Mouse (Mus musculus): ENCODE data around the gene Rpl3.

The Rpl3 gene

GRCm38 (mm10) chr15:80066538-80066937, 25.1 kb downstream of the Rpl3 start:
- no peak for DNase-seq (ENCODE audit: low spot score)

GRCm38 (mm10) chr15:80065414-80065813, 26.3 kb downstream of the Rpl3 start:
- DNase-seq (ENCODE audit: low spot score), result peak; percentile 40

DNA sequence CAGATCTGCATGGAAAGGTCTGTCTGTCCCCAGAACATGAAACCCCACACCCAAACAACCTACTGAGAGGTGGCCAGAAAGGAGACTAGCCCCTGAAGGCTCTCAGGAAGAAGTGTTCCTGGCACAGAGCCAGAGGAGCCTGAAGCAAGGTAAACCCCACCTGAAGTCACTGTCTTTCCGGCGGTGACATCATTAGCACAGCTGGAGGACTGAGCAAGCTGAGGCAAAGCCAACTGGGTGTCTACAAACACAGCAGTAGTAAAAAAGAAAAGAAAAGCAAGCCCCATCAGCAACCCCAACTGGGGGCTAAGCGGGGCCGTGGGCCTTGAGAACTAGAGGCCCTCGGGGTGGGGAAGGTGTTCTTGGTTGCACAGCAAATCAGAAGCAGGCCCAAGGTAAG, 26.7 kb downstream of the Rpl3 start:
- no peak for DNase-seq (ENCODE audit: low spot score)

DNA sequence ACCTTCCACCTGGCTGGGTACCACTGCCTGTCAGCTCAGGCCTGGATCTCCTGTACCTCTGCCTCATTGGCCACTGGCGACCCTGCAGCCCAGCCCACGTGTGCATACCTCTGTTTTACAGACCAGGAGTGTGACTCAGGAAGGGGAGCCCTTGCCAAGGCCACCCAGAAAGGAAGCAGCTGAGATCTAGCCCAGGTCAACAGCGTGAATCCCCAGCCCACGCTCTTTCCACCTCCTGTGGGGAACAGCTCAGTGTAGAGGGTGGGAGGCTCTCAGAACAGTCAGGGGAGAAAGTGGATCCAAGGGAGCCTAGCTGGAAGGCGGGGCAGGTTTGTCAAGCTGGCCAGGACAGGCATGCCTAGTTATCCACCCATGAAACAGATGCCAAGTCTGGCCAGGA, 28.8 kb downstream of the Rpl3 start:
- no peak for DNase-seq (ENCODE audit: low spot score)

DNA sequence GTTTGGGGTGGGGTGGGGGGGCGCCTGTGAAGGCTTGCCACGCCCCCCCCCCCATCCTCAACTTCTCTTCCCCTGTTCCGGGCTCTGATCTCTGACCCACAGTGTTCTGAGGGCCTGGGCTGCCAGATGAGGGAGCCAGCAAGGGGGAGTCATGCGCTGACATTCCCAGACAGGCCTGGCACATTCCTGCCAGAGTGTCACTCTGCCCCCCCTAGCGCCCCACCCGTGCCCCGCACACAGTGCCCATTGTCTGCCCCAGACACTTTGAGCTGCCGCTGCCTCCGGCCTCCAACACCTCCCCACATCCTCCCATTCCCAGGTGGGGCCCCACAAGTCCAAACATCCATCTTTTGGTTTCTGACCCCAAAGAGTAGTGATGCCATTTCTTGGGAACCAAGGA, 29.3 kb downstream of the Rpl3 start:
- DNase-seq (ENCODE audit: low spot score), result no peak

GRCm38 (mm10) chr15:80061071-80061550, 30.6 kb downstream of the Rpl3 start:
- DNase-seq (ENCODE audit: low spot score), result no peak

- no peak for DNase-seq (ENCODE audit: low spot score)
Measured at GRCm38 (mm10) chr15:80060356-80061070, 31.2 kb downstream of the Rpl3 start.

DNA sequence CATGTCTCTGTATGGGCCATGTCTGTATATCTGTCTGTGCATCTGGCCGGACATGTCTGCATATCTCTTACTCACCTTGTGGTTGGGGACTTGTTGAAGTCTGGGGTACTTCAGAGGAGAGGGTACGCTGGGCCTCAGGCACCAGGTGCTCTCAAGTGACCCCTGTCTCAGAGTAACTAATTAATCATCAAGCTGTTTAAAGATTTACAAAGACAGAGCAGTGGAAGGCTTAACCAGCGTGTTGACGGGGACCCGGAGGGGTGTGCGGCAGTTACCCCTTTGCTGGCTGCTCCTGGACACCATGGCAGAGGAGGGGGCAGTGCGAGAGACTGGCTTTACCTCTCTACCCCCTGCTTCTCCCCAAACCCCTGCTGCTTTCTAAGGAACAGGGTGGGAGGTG, 32.1 kb downstream of the Rpl3 start:
- no peak for DNase-seq (ENCODE audit: low spot score)

- no peak for DNase-seq (ENCODE audit: low spot score)
Measured at GRCm38 (mm10) chr15:80058151-80058550, 33.5 kb downstream of the Rpl3 start.

DNA sequence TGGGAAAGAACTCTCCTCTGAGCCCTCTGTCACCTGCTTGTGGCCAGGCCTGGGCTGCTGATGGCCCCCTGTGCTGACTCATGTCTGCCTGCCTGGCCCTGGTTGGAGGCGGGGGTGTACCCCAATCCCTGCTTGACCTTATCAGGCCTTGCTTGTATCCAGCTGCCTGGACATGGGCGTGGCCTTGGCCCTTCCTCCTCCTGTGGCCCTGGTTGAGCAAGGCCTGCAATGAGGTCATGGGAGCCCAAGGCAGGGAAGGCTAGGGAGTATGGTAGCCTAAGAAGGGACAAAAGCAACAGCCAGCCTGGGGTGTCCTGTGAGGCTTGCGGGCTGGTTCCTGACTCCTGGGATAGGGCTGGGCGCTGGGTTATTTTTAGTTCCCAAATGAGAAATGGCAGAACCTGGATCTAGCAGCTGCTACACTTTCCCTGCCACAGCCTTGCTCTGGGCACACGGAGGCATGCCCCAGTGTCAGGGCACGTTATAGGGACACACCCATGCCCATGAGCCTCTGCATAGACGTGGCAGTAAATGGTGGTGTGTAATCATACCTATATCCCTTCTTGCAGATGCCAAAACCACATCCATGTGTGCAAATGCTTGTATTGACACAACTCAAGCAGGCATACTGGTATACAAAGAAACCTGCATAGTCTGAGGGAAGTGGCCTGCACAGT, 37.5 kb downstream of the Rpl3 start:
- peak; percentile 69 for DNase-seq (ENCODE audit: low spot score)

GRCm38 (mm10) chr15:80053381-80054033, 38.2 kb downstream of the Rpl3 start:
- peak; percentile 31 for DNase-seq (ENCODE audit: low spot score)

- no peak for DNase-seq (ENCODE audit: low spot score)
Measured at GRCm38 (mm10) chr15:80051782-80052181, 39.9 kb downstream of the Rpl3 start.

- peak; percentile 42 for DNase-seq (ENCODE audit: low spot score)
Measured at GRCm38 (mm10) chr15:80051092-80051761, 40.4 kb downstream of the Rpl3 start.

DNA sequence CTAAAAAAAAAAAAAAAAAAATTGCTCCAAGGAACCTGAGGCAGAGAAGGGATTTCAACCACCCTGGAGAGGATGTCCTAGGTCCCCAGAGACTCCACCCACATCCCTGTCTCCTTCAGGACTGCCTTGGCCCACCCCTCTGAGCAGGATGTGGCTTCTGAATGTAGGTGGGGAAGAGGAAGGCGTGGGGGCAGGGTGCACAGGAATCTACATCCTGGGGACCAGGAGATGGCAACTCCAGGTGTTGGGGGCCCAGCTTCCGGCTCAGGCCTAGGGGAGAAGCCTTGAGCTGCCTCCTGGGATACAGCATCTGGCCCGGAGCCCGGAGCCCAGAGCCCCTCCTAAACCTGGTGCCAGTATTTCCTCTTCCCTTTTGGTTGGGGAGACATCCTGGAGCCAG, 41.6 kb downstream of the Rpl3 start:
- DNase-seq (ENCODE audit: low spot score), result no peak

GRCm38 (mm10) chr15:80047973-80048372, 43.7 kb downstream of the Rpl3 start:
- DNase-seq (ENCODE audit: low spot score), result no peak

DNA sequence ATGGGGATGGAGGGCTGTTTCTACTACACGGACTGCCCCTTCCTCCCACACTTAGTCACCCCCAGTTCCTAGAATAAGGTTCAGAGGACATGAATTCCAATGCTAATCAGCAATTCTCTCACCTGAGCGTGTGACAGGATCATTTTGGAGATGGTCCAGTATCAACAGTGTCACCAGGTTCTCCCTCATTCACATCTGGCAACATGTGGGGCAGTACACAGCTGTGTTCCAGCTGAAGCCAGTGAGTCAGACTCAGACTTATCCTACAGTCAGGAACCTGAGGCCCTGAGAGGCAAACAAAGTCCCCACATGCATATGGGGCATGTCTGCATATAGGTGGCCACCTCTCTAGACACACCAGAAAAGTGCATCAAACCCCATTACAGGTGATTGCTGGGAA, 44.4 kb downstream of the Rpl3 start:
- DNase-seq (ENCODE audit: low spot score), result no peak

DNA sequence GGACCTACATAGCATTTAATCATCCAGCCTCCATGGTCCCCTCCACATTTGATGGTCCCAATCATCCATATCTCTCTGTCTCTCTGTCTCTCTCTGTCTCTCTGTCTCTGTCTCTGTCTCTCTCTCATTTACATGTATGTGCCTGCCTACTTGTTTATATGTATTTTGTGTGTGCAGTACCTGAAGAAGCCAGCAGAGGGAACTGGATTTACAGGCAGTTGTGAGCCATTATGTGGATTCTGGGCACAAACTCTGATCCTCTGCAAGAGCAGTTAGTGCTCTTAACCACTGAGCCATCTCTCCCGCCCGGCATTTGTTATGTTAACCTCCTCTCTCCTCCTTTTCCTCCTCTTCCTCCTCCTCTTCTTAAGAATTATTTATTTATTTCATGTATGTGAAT, 45.9 kb downstream of the Rpl3 start:
- no peak for DNase-seq (ENCODE audit: low spot score)

DNA sequence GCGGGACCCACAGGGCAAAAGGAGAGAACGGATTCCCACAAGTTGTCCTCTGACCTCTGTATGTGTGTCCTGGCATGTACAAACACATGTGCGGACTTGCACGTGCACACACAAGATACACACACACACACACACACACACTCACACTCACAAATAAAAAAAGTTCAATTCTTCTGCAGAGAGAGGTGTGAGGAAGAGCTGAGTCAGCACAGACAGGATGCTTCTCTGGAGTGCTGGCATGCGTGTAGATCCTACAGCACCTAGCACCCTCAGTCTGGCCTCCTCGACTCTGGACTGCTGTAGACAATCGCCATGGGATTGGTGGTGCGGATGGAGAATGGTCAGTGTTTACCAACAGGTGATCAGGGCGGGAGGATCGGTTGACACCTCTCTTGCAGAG, 47.4 kb downstream of the Rpl3 start:
- DNase-seq (ENCODE audit: low spot score), result no peak

- no peak for DNase-seq (ENCODE audit: low spot score)
Measured at GRCm38 (mm10) chr15:80042152-80042551, 49.5 kb downstream of the Rpl3 start.

- DNase-seq (ENCODE audit: low spot score), result no peak
Measured at GRCm38 (mm10) chr15:80038110-80038391, 53.6 kb downstream of the Rpl3 start.

DNA sequence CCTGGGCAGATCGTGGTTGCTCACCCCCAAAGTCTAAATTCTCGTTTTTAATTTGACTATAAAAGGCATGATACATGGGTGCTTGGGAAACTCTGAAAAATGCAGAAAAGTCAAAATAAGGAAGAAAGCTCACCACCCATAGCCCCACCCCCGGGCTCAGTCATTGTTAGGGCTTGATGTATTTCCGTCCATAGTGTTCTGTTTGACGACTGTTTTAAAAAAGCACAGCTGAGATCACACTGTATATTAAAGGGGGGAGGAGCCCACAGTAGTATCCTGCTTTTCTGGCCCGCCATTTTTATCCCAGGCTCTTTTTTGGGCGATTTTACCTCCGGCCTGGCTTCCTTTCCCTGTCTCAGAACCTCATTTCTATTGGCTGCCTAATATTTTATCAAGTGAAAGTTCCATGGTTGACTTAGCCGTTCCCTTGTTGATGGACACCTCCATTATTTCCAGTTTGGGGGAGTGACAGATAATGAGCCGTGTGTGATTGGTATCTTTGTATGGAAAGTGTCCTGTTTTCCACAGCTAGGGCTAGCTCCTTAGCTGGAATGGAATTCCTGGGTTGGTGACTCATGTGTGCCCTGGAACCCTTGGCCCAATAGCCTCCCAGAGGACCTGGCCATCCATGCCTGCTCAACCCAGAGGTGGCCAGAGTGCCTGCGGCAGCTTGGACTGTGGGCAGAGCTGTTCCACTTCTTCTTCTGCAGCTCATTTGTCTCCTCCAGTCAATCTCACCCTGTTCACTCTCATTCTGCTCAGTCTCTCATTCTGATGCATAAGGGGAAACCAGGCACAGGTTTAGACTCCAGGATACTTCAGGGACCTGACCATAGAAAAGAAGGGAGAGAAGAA, 54.2 kb downstream of the Rpl3 start:
- no peak for DNase-seq (ENCODE audit: low spot score)

DNA sequence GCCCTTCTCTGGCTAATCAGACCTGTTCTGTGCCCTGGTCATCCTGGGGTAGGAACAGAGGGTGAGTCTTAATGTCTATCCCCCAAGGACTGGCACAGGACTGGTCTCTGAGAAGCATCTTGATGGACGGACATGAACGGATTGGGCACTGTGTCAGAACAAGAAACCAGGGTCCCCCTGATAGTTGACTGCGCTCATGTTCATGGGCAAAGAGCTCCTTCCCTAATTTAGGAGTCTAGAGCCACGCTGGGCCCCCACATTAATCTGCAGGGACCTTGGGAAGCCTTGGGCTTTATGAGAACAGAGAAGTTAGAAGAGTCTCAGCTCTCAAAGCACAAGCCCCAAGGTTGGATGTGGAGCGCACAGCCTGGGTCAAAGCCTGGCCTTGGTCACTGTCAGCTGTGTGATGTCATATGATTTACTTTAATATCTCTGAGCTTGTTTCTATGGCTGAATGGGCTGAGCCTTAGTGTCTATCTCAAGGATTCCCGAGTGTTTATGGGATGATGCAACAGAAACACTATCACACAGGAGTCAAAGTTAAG, 56.3 kb downstream of the Rpl3 start:
- no peak for DNase-seq (ENCODE audit: low spot score)
